11 mouse cellular contexts compared by ENCODE assay signal in the genomic region with DNA sequence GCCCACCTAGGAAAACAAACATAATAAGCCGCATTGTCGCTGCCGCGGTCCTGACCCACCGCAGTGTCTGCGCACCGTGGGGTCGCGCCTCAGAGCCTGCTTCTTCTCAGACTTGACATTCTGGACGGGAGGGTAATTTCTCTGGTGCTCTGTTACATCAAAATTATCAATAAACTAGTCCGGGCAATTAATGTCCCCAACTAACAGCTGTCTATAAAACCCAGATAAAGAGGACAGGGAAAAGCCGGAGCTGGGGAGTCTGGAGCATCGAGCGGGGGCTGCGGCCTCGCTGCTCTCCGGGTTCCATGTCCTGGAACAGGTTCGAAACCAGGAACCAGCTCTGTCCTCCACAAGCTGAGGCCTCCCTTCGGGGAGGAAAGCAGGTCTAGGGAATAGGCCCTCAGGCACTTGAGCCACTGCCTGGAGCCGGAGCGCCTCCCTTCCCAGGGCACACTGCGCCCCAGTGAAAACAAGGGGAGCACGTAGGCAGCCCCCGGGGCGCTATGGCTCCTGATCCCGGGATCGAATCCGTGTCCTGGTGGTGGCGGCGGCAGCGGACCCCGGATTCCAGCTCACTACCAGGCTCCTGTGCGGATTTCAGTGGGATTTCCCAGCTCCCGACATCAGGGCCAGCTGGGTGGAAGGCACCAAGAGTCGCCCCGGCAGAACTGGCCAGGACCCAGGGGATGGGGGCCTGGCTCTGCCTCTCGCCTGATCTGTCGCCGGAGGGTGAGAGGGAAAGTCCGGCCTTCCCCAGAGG. TPM values are rescaled to one million over a fixed set of nuclear protein-coding genes. Genes with fewer than 3 reads are reported as not detected.
DNase-seq lines count a peak whose midpoint lies in the region; ATAC-seq and TF ChIP-seq lines count a peak whose summit lies in the region.
"Had no signal": no experiment of that assay in that cellular context is flagged by ENCODE, and none has a peak within 500 bp of the region (broad histone marks: within the 10 kb centered on the region; RNA-seq: fewer than 3 reads in every experiment).

No protein-coding gene starts in this region.

- H3K4me1 ChIP-seq in heart, embryonic 12.5 days (replicated peaks) = peaks cover 14% of the 10 kb centered on the region
- peaks cover 49% of the 10 kb centered on the region for H3K4me1 ChIP-seq in E14TG2a.4 (replicated peaks; ENCODE audit: low read depth, low read length)
- H3K4me1 ChIP-seq in intestine, embryonic 14.5 days (replicated peaks; ENCODE audit: control insufficient read depth, insufficient read depth, low read length) = peaks cover 13% of the 10 kb centered on the region

- 5% methylated on average over 40 of the region's 40 CpGs for WGBS in heart, embryonic 12.5 days
- WGBS in intestine, embryonic 14.5 days = 7% methylated on average over 40 of the region's 40 CpGs

- H3K9me3 ChIP-seq in heart, embryonic 12.5 days (replicated peaks) = no peaks in the 10 kb centered on the region
- H3K9me3 ChIP-seq in E14TG2a.4 (ENCODE audit: low read length) = no peaks in the 10 kb centered on the region
- no peaks in the 10 kb centered on the region for H3K9me3 ChIP-seq in intestine, embryonic 14.5 days (ENCODE audit: control insufficient read depth, low read length)
- H3K9me3 ChIP-seq: midbrain, embryonic 12.5 days had no signal

- 0 out of 2 replicates have a peak overlapping the region, but pooled peaks have one; percentile 17 for H3K9ac ChIP-seq in heart, embryonic 12.5 days
- peak overlapping the region; percentile 97 for H3K9ac ChIP-seq in intestine, embryonic 14.5 days (ENCODE audit: low read length)
- H3K9ac ChIP-seq: midbrain, embryonic 12.5 days had no signal

- 0 out of 2 replicates have a peak overlapping the region, but pooled peaks have one; percentile 12 for H3K4me3 ChIP-seq in heart, embryonic 12.5 days
- peak overlapping the region; percentile 71 for H3K4me3 ChIP-seq in E14TG2a.4 (replicated peaks; ENCODE audit: low read length)
- peak overlapping the region; percentile 80 for H3K4me3 ChIP-seq in intestine, embryonic 14.5 days (ENCODE audit: low read depth, low read length)
- H3K4me3 ChIP-seq: midbrain, embryonic 12.5 days had no signal

- peak overlapping the region; percentile 22; the same call in 1 of the 2 replicates for H3K4me2 ChIP-seq in heart, embryonic 12.5 days
- H3K4me2 ChIP-seq in intestine, embryonic 14.5 days (ENCODE audit: low read length) = peak overlapping the region; percentile 79
- H3K4me2 ChIP-seq: midbrain, embryonic 12.5 days had no signal

- H3K36me3 ChIP-seq in heart, embryonic 12.5 days = no peaks in the 10 kb centered on the region
- no peaks in the 10 kb centered on the region for H3K36me3 ChIP-seq in E14TG2a.4 (ENCODE audit: insufficient read depth, low read length)
- peaks cover 31% of the 10 kb centered on the region for H3K36me3 ChIP-seq in intestine, embryonic 14.5 days (ENCODE audit: control insufficient read depth, insufficient read depth, low read length)
- H3K36me3 ChIP-seq: midbrain, embryonic 12.5 days had no signal

- intact Hi-C loops in heart, postnatal 14 days (cut with DNase I) = no loop called here
- intact Hi-C loops in left cerebral cortex, postnatal 14 days (cut with DNase I) = no loop called here

- H3K27ac ChIP-seq in heart, embryonic 12.5 days (ENCODE audit: poor library complexity, severe bottlenecking) = no peak overlapping the region
- H3K27ac ChIP-seq in intestine, embryonic 14.5 days (ENCODE audit: low read depth) = peak overlapping the region; percentile 98
- H3K27ac ChIP-seq: midbrain, embryonic 12.5 days had no signal

- H3K27me3 ChIP-seq in heart, embryonic 12.5 days (replicated peaks) = peaks cover 96% of the 10 kb centered on the region
- peaks cover 92% of the 10 kb centered on the region for H3K27me3 ChIP-seq in E14TG2a.4 (ENCODE audit: insufficient read depth, low read length)
- peaks cover 54% of the 10 kb centered on the region for H3K27me3 ChIP-seq in intestine, embryonic 14.5 days (replicated peaks; ENCODE audit: control insufficient read depth, insufficient read depth, low read length)

- no peak for ATAC-seq in heart, embryonic 12.5 days (ENCODE audit: insufficient number of reproducible peaks, low FRiP score)
- no peak for ATAC-seq in intestine, embryonic 14.5 days (replicated peaks; ENCODE audit: low FRiP score, low TSS enrichment, low read depth)

- TF ChIP-seq CTCF in E14TG2a.4 (conservative IDR thresholded peaks at IDR 0.05; ENCODE audit: low read length) = no peak

- no peak for DNase-seq in heart, postnatal 14 days
- DNase-seq in intestine, embryonic 14.5 days (ENCODE audit: low spot score) = peak; percentile 83
- DNase-seq in lung, postnatal 10 days = peak; percentile 64
- DNase-seq in left cerebral cortex, postnatal 14 days (ENCODE audit: low spot score in 2 of 2) = no peak
- no peak for DNase-seq in left cerebral cortex, adult 9 months (ENCODE audit: low spot score in 2 of 2)
- no peak for DNase-seq in kidney, adult 9 months
- DNase-seq: cerebellum, adult 2 months; kidney, postnatal 10 days had no signal

RNA-seq across cellular contexts. Expression of a gene that starts 4.9 kb away (rescaled TPM):
- 0.68 and 3.7 TPM in 2 replicates for polyA plus RNA-seq in heart, embryonic 12.5 days (2016; fragmentation: Nextera tagmentation; extraction: Ambion mirVana)
- under 1 TPM; 0.17 to 0.22 TPM for total RNA-seq in heart, postnatal 14 days (2021)
- 129 and 149 TPM in 2 replicates for polyA plus RNA-seq in intestine, embryonic 14.5 days (2014; fragmentation: Nextera tagmentation; extraction: Ambion mirVana)
- 1 to 10 TPM; 1.0 to 1.4 TPM for total RNA-seq in left cerebral cortex, postnatal 14 days (2021)

RNA-seq across cellular contexts. Expression of a gene that starts 19.1 kb away (rescaled TPM):
- 45.2 and 45.8 TPM in 2 replicates for polyA plus RNA-seq in heart, embryonic 12.5 days (2016; fragmentation: Nextera tagmentation; extraction: Ambion mirVana)
- total RNA-seq in heart, postnatal 14 days (2021) = 10 to 100 TPM; 13.5 to 17.3 TPM
- 59.2 and 62.9 TPM in 2 replicates for polyA plus RNA-seq in intestine, embryonic 14.5 days (2014; fragmentation: Nextera tagmentation; extraction: Ambion mirVana)
- 10 to 100 TPM; 27.0 to 33.4 TPM for total RNA-seq in left cerebral cortex, postnatal 14 days (2021)

RNA-seq across cellular contexts. Expression of a gene that starts 26.9 kb away (rescaled TPM):
- 20.7 and 20.8 TPM in 2 replicates for polyA plus RNA-seq in heart, embryonic 12.5 days (2016; fragmentation: Nextera tagmentation; extraction: Ambion mirVana)
- 1 to 10 TPM; 2.4 to 2.6 TPM for total RNA-seq in heart, postnatal 14 days (2021)
- polyA plus RNA-seq in intestine, embryonic 14.5 days (2014; fragmentation: Nextera tagmentation; extraction: Ambion mirVana) = 0.43 and 0.48 TPM in 2 replicates
- 1 to 10 TPM; 2.7 to 3.5 TPM for total RNA-seq in left cerebral cortex, postnatal 14 days (2021)

RNA-seq across cellular contexts. Expression of a gene that starts 38.7 kb away (rescaled TPM):
- polyA plus RNA-seq in heart, embryonic 12.5 days (2016; fragmentation: Nextera tagmentation; extraction: Ambion mirVana) = 0.78 and 1.2 TPM in 2 replicates
- total RNA-seq in heart, postnatal 14 days (2021) = under 1 TPM; 0.12 to 0.17 TPM
- 6.5 and 7.7 TPM in 2 replicates for polyA plus RNA-seq in intestine, embryonic 14.5 days (2014; fragmentation: Nextera tagmentation; extraction: Ambion mirVana)
- under 1 TPM; 0.13 to 0.15 TPM for total RNA-seq in left cerebral cortex, postnatal 14 days (2021)
- polyA plus RNA-seq: cerebellum, adult 2 months had no signal

Comparison
In these comparisons a context has a peak if more than half of its experiments do, and no peak if none do; other contexts are left out.
1. H3K4me3 ChIP-seq: peak in every context shown above with its lines; median percentile 80 in intestine, embryonic 14.5 days; 71 in E14TG2a.4; 12 in heart, embryonic 12.5 days.
2. DNase-seq: peak in intestine, embryonic 14.5 days (single experiment) and lung, postnatal 10 days (single experiment); none in heart, postnatal 14 days (0 of 2), left cerebral cortex, postnatal 14 days (0 of 2), left cerebral cortex, adult 9 months (0 of 2) and kidney, adult 9 months (single experiment).